7 mouse cellular contexts compared by ENCODE assay signal in genomic region chr6:50807187-50808012, GRCm38 (mm10).
DNase-seq lines count a peak whose midpoint lies in the region; ATAC-seq and TF ChIP-seq lines count a peak whose summit lies in the region.

No protein-coding gene starts in this region.

- no peak for TF ChIP-seq CTCF in heart, adult 2 months (IDR thresholded peaks at IDR 0.05)
- no peak for TF ChIP-seq CTCF in intestine, postnatal 0 days (IDR thresholded peaks at IDR 0.05; ENCODE audit: low read depth)

- no peaks in the 10 kb centered on the region for H3K9me3 ChIP-seq in intestine, postnatal 0 days (ENCODE audit: control insufficient read depth)

- H3K27me3 ChIP-seq in heart, adult 2 months (ENCODE audit: control insufficient read depth, insufficient read depth, low read length), result no peaks in the 10 kb centered on the region
- H3K27me3 ChIP-seq in intestine, postnatal 0 days (replicated peaks; ENCODE audit: control insufficient read depth, insufficient read depth, low read length), result no peaks in the 10 kb centered on the region

- H3K9ac ChIP-seq in heart, adult 2 months (ENCODE audit: low read depth, low read length), result peak overlapping the region; percentile 58
- H3K9ac ChIP-seq in intestine, postnatal 0 days (ENCODE audit: low read depth, low read length), result no peak overlapping the region

- intact Hi-C loops in heart, adult 2 months (cut with DNase I), result loop anchor here (1.0 to 10.0 kb wide), 3 partner anchors 128 to 227 kb away; no protein-coding TSS in a partner anchor

- 17% methylated on average over 19 of the region's 19 CpGs for WGBS in heart, adult 2 months
- 32% methylated on average over 19 of the region's 19 CpGs for WGBS in intestine, postnatal 0 days

- H3K27ac ChIP-seq in heart, adult 2 months, result peak overlapping the region; percentile 60
- H3K27ac ChIP-seq in intestine, postnatal 0 days (ENCODE audit: low read depth, low read length), result peak overlapping the region; percentile 41

- no peak for TF ChIP-seq EP300 in heart, adult 2 months (IDR thresholded peaks at IDR 0.05; ENCODE audit: insufficient read depth, low read depth, low read length)

- TF ChIP-seq POLR2A in heart, adult 2 months (IDR thresholded peaks at IDR 0.05; ENCODE audit: insufficient read depth, low read depth, low read length), result no peak

- DNase-seq in Muller cell, postnatal 12 days (ENCODE audit: inconsistent ontology term), result peak; percentile 36
- peak; percentile 13 for DNase-seq in adrenal gland, adult 8-10 months
- peak; percentile 69 to 70 for DNase-seq in heart, adult 2 months
- peak; percentile 84 for DNase-seq in lung, postnatal 14 days
- DNase-seq in testis, postnatal 14 days (ENCODE audit: low spot score), result peak; percentile 35
- DNase-seq in layer of hippocampus, adult 9-11 months, result no peak

- peak; percentile 64 for ATAC-seq in intestine, postnatal 0 days

- H3K36me3 ChIP-seq in heart, adult 2 months (ENCODE audit: control insufficient read depth, insufficient read depth, low read length), result no peaks in the 10 kb centered on the region
- H3K36me3 ChIP-seq in intestine, postnatal 0 days (ENCODE audit: control insufficient read depth, insufficient read depth), result no peaks in the 10 kb centered on the region

- H3K4me2 ChIP-seq in intestine, postnatal 0 days (replicated peaks; ENCODE audit: low read depth), result peak overlapping the region; percentile 45

- H3K4me3 ChIP-seq in heart, adult 2 months, result peak overlapping the region; percentile 35
- H3K4me3 ChIP-seq in intestine, postnatal 0 days (ENCODE audit: low read depth, low read length), result peak overlapping the region; percentile 18; the same call in 1 of the 2 replicates

- H3K79me2 ChIP-seq in heart, adult 2 months (replicated peaks; ENCODE audit: control insufficient read depth, insufficient read depth, low read length), result no peaks in the 10 kb centered on the region

- H3K4me1 ChIP-seq in heart, adult 2 months (ENCODE audit: control insufficient read depth, insufficient read depth, low read length), result no peaks in the 10 kb centered on the region; the same call in 1 of the 2 replicates
- H3K4me1 ChIP-seq in intestine, postnatal 0 days (replicated peaks; ENCODE audit: control insufficient read depth, insufficient read depth, low read length), result no peaks in the 10 kb centered on the region
